Comparison of ENCODE assay signal across 26 mouse cellular contexts in genomic region chr17:71991260-71991659, GRCm38 (mm10).
A peak's percentile ranks its signal among the peaks of the same experiment; 100 is the strongest.
DNase-seq lines count a peak whose midpoint lies in the region; ATAC-seq and TF ChIP-seq lines count a peak whose summit lies in the region.
"Had no signal": no experiment of that assay in that cellular context is flagged by ENCODE, and none has a peak within 500 bp of the region (broad histone marks: within the 10 kb centered on the region; RNA-seq: fewer than 3 reads in every experiment).

No protein-coding gene starts in this region.

- TF ChIP-seq CTCF in hindbrain, postnatal 0 days (IDR thresholded peaks at IDR 0.05; ENCODE audit: low read depth): no peak

- H3K4me1 ChIP-seq in hindbrain, postnatal 0 days (ENCODE audit: insufficient read depth, low read length): 0 out of 2 replicates have a peak, but pooled peaks cover 2% of the 10 kb centered on the region
- peaks cover 6% of the 10 kb centered on the region; the same call in 1 of the 2 replicates for H3K4me1 ChIP-seq in hindbrain, embryonic 11.5 days (replicated peaks; ENCODE audit: control insufficient read depth, insufficient read depth, low read length)
- H3K4me1 ChIP-seq in midbrain, embryonic 10.5 days: peaks cover 52% of the 10 kb centered on the region
- peaks cover 5% of the 10 kb centered on the region for H3K4me1 ChIP-seq in midbrain, embryonic 16.5 days (ENCODE audit: control insufficient read depth, insufficient read depth, low read length)
- peaks cover 4% of the 10 kb centered on the region; the same call in 1 of the 2 replicates for H3K4me1 ChIP-seq in neural tube, embryonic 14.5 days (ENCODE audit: control insufficient read depth, insufficient read depth, low read length)
- H3K4me1 ChIP-seq in neural tube, embryonic 15.5 days: peaks cover 19% of the 10 kb centered on the region

- no peak overlapping the region for H3K4me2 ChIP-seq in hindbrain, postnatal 0 days (ENCODE audit: low read depth, low read length)
- H3K4me2 ChIP-seq in hindbrain, embryonic 11.5 days (replicated peaks; ENCODE audit: low read depth, low read length): no peak overlapping the region
- H3K4me2 ChIP-seq in midbrain, embryonic 16.5 days (ENCODE audit: low read length): no peak overlapping the region
- no peak overlapping the region for H3K4me2 ChIP-seq in neural tube, embryonic 14.5 days (ENCODE audit: low read depth, low read length)
- H3K4me2 ChIP-seq in neural tube, embryonic 15.5 days: no peak overlapping the region
- H3K4me2 ChIP-seq: embryonic facial prominence, embryonic 12.5 days; forebrain, embryonic 13.5 days; forebrain, embryonic 15.5 days had no signal

- H3K9ac ChIP-seq in hindbrain, postnatal 0 days (replicated peaks; ENCODE audit: low read length): no peak overlapping the region
- H3K9ac ChIP-seq in hindbrain, embryonic 11.5 days (ENCODE audit: low read depth, low read length): no peak overlapping the region
- no peak overlapping the region for H3K9ac ChIP-seq in midbrain, embryonic 16.5 days (ENCODE audit: low read depth, low read length)
- H3K9ac ChIP-seq in neural tube, embryonic 14.5 days (replicated peaks; ENCODE audit: low read depth, low read length): no peak overlapping the region
- no peak overlapping the region for H3K9ac ChIP-seq in neural tube, embryonic 15.5 days (replicated peaks)
- H3K9ac ChIP-seq: embryonic facial prominence, embryonic 12.5 days; forebrain, embryonic 13.5 days; forebrain, embryonic 15.5 days had no signal

- ATAC-seq in hindbrain, postnatal 0 days: peak; percentile 57; the same call in 1 of the 2 replicates
- ATAC-seq in hindbrain, embryonic 11.5 days (ENCODE audit: low FRiP score): no peak
- no peak for ATAC-seq in midbrain, embryonic 16.5 days
- ATAC-seq in neural tube, embryonic 14.5 days (ENCODE audit: low read depth): peak; percentile 26; the same call in 1 of the 2 replicates
- ATAC-seq in neural tube, embryonic 15.5 days (ENCODE audit: low FRiP score): no peak
- ATAC-seq: activated CD4-positive, CD25-positive, alpha-beta regulatory T cell, adult 4 months; CD4-positive, CD25-positive, alpha-beta regulatory T cell, adult 4 months; forebrain, embryonic 13.5 days; forebrain, embryonic 15.5 days; Patski had no signal

- DNase-seq in embryo, embryonic 10 days (ENCODE audit: low spot score): peak; percentile 9
- no peak for DNase-seq in embryo, embryonic 10.5 days (ENCODE audit: low spot score)
- peak; percentile 51 for DNase-seq in hindbrain, postnatal 0 days (ENCODE audit: low spot score)
- no peak for DNase-seq in hindbrain, embryonic 11.5 days (ENCODE audit: low spot score)
- peak; percentile 26 for DNase-seq in midbrain, embryonic 10.5 days (ENCODE audit: low spot score)
- DNase-seq: adrenal gland, adult 8-10 months; adrenal gland, postnatal 14 days; adrenal gland, postnatal 36 days; B cell, adult 2 months; cerebellum, adult 11-12 months; cerebellum, adult 2 months; cerebellum, adult 9-10 months; cerebellum, postnatal 10 days; cerebellum, postnatal 25 days had no signal

- 33% methylated on average over 3 of the region's 3 CpGs for WGBS in hindbrain, postnatal 0 days
- WGBS in hindbrain, embryonic 11.5 days: 62% methylated on average over 3 of the region's 3 CpGs
- WGBS in midbrain, embryonic 10.5 days: 41% methylated on average over 3 of the region's 3 CpGs
- WGBS in midbrain, embryonic 16.5 days: 40% methylated on average over 3 of the region's 3 CpGs
- WGBS in neural tube, embryonic 14.5 days: 72% methylated on average over 3 of the region's 3 CpGs
- 63% methylated on average over 3 of the region's 3 CpGs for WGBS in neural tube, embryonic 15.5 days

- H3K4me3 ChIP-seq in hindbrain, postnatal 0 days (ENCODE audit: low read length): no peak overlapping the region
- no peak overlapping the region for H3K4me3 ChIP-seq in hindbrain, embryonic 11.5 days (ENCODE audit: low read depth, low read length)
- no peak overlapping the region for H3K4me3 ChIP-seq in midbrain, embryonic 10.5 days
- no peak overlapping the region for H3K4me3 ChIP-seq in midbrain, embryonic 16.5 days (ENCODE audit: low read depth, low read length)
- H3K4me3 ChIP-seq in neural tube, embryonic 14.5 days (ENCODE audit: low read depth, low read length): no peak overlapping the region
- H3K4me3 ChIP-seq in neural tube, embryonic 15.5 days (replicated peaks): no peak overlapping the region
- H3K4me3 ChIP-seq: embryonic facial prominence, embryonic 10.5 days; embryonic facial prominence, embryonic 12.5 days; forebrain, embryonic 13.5 days; forebrain, embryonic 15.5 days had no signal

- H3K36me3 ChIP-seq in hindbrain, postnatal 0 days (ENCODE audit: insufficient read depth, low read length): no peaks in the 10 kb centered on the region
- no peaks in the 10 kb centered on the region for H3K36me3 ChIP-seq in hindbrain, embryonic 11.5 days (ENCODE audit: control insufficient read depth, insufficient read depth, low read length)
- no peaks in the 10 kb centered on the region for H3K36me3 ChIP-seq in midbrain, embryonic 10.5 days
- H3K36me3 ChIP-seq in midbrain, embryonic 16.5 days (ENCODE audit: control insufficient read depth, insufficient read depth, low read length): no peaks in the 10 kb centered on the region
- no peaks in the 10 kb centered on the region for H3K36me3 ChIP-seq in neural tube, embryonic 14.5 days (ENCODE audit: control insufficient read depth, insufficient read depth, low read length)
- H3K36me3 ChIP-seq in neural tube, embryonic 15.5 days: no peaks in the 10 kb centered on the region
- H3K36me3 ChIP-seq: embryonic facial prominence, embryonic 10.5 days; embryonic facial prominence, embryonic 12.5 days; forebrain, embryonic 15.5 days; G1E had no signal

- H3K27ac ChIP-seq in hindbrain, postnatal 0 days: no peak overlapping the region
- H3K27ac ChIP-seq in hindbrain, embryonic 11.5 days (ENCODE audit: low read depth, low read length): no peak overlapping the region
- no peak overlapping the region for H3K27ac ChIP-seq in midbrain, embryonic 10.5 days (replicated peaks)
- no peak overlapping the region for H3K27ac ChIP-seq in midbrain, embryonic 16.5 days (ENCODE audit: low read length)
- H3K27ac ChIP-seq in neural tube, embryonic 14.5 days (ENCODE audit: low read depth, low read length): no peak overlapping the region
- no peak overlapping the region for H3K27ac ChIP-seq in neural tube, embryonic 15.5 days (replicated peaks)
- H3K27ac ChIP-seq: embryonic facial prominence, embryonic 10.5 days; embryonic facial prominence, embryonic 12.5 days; forebrain, embryonic 13.5 days; forebrain, embryonic 15.5 days had no signal

- no peaks in the 10 kb centered on the region for H3K27me3 ChIP-seq in hindbrain, postnatal 0 days (ENCODE audit: insufficient read depth, low read length)
- no peaks in the 10 kb centered on the region for H3K27me3 ChIP-seq in hindbrain, embryonic 11.5 days (ENCODE audit: control insufficient read depth, insufficient read depth, low read length)
- peaks cover 52% of the 10 kb centered on the region for H3K27me3 ChIP-seq in midbrain, embryonic 10.5 days (ENCODE audit: low read depth, poor library complexity, severe bottlenecking)
- H3K27me3 ChIP-seq in midbrain, embryonic 16.5 days (ENCODE audit: control insufficient read depth, insufficient read depth, low read depth, low read length): no peaks in the 10 kb centered on the region
- H3K27me3 ChIP-seq in neural tube, embryonic 14.5 days (ENCODE audit: control insufficient read depth, insufficient read depth, low read length): no peaks in the 10 kb centered on the region
- no peaks in the 10 kb centered on the region for H3K27me3 ChIP-seq in neural tube, embryonic 15.5 days (replicated peaks)
- H3K27me3 ChIP-seq: CH12.LX; embryonic facial prominence, embryonic 12.5 days; forebrain, embryonic 13.5 days; forebrain, embryonic 15.5 days; Patski had no signal

- H3K9me3 ChIP-seq in hindbrain, postnatal 0 days (ENCODE audit: low read length): no peaks in the 10 kb centered on the region
- H3K9me3 ChIP-seq in hindbrain, embryonic 11.5 days (ENCODE audit: control insufficient read depth, low read length): no peaks in the 10 kb centered on the region
- no peaks in the 10 kb centered on the region for H3K9me3 ChIP-seq in midbrain, embryonic 10.5 days (replicated peaks)
- H3K9me3 ChIP-seq in midbrain, embryonic 16.5 days (replicated peaks; ENCODE audit: control insufficient read depth, low read length, poor library complexity, severe bottlenecking): no peaks in the 10 kb centered on the region
- no peaks in the 10 kb centered on the region for H3K9me3 ChIP-seq in neural tube, embryonic 14.5 days (ENCODE audit: control insufficient read depth, low read length)
- no peaks in the 10 kb centered on the region for H3K9me3 ChIP-seq in neural tube, embryonic 15.5 days (replicated peaks)
- H3K9me3 ChIP-seq: embryonic facial prominence, embryonic 10.5 days; embryonic facial prominence, embryonic 12.5 days; forebrain, embryonic 13.5 days; forebrain, embryonic 15.5 days had no signal

Comparison
In these comparisons a context has a peak if more than half of its experiments do, and no peak if none do; other contexts are left out.
1. DNase-seq: peak in embryo, embryonic 10 days (single experiment), hindbrain, postnatal 0 days (single experiment) and midbrain, embryonic 10.5 days (single experiment); none in embryo, embryonic 10.5 days (single experiment) and hindbrain, embryonic 11.5 days (single experiment).
2. ATAC-seq: peak in hindbrain, postnatal 0 days (single experiment) and neural tube, embryonic 14.5 days (single experiment); none in hindbrain, embryonic 11.5 days (single experiment), midbrain, embryonic 16.5 days (single experiment) and neural tube, embryonic 15.5 days (single experiment).